Mouse (Mus musculus): ENCODE data around the gene Patj.
"Not testable (repeated sequence)": the region's sequence is repeated elsewhere in the genome, so short reads cannot be mapped to it uniquely, and the experiment has no call there.

Patj gene

GRCm38 (mm10) chr4:98724682-98725081, 329.1 kb downstream of the Patj start:
- DNase-seq (ENCODE audit: low read depth, low spot score): not testable (repeated sequence)

GRCm38 (mm10) chr4:98725439-98725838, 329.9 kb downstream of the Patj start:
- DNase-seq (ENCODE audit: low read depth, low spot score): peak; percentile 39

- no peak for DNase-seq (ENCODE audit: low read depth, low spot score)
Observed at GRCm38 (mm10) chr4:98726590-98727237, 331.1 kb downstream of the Patj start, which contains the start of gene L1td1. TSS of gene L1td1 (plus strand) at chr4:98726734.

GRCm38 (mm10) chr4:98727295-98727958, 331.8 kb downstream of the Patj start:
- DNase-seq (ENCODE audit: low read depth, low spot score): peak; percentile 14

GRCm38 (mm10) chr4:98727959-98728347, 332.4 kb downstream of the Patj start:
- peak; percentile 21 for DNase-seq (ENCODE audit: low read depth, low spot score)

- DNase-seq (ENCODE audit: low read depth, low spot score): no peak
Observed at GRCm38 (mm10) chr4:98728716-98729115, 333.1 kb downstream of the Patj start.

- DNase-seq (ENCODE audit: low read depth, low spot score): no peak
Observed at GRCm38 (mm10) chr4:98733660-98734059, 338.1 kb downstream of the Patj start.

- peak; percentile 47 for DNase-seq (ENCODE audit: low read depth, low spot score)
Observed at GRCm38 (mm10) chr4:98739753-98740152, 344.2 kb downstream of the Patj start.

- no peak for DNase-seq (ENCODE audit: low read depth, low spot score)
Observed at GRCm38 (mm10) chr4:98743209-98743905, 347.8 kb downstream of the Patj start.

- DNase-seq (ENCODE audit: low read depth, low spot score): peak; percentile 53
Observed at GRCm38 (mm10) chr4:98743906-98744210, 348.3 kb downstream of the Patj start.

- no peak for DNase-seq (ENCODE audit: low read depth, low spot score)
Observed at GRCm38 (mm10) chr4:98754456-98754855, 358.9 kb downstream of the Patj start.

- no peak for DNase-seq (ENCODE audit: low read depth, low spot score)
Observed at GRCm38 (mm10) chr4:98756141-98756540, 360.6 kb downstream of the Patj start.

- peak; percentile 56 for DNase-seq (ENCODE audit: low read depth, low spot score)
Observed at GRCm38 (mm10) chr4:98758012-98758821, 362.6 kb downstream of the Patj start.

GRCm38 (mm10) chr4:98758872-98759518, 363.4 kb downstream of the Patj start:
- DNase-seq (ENCODE audit: low read depth, low spot score): no peak

- DNase-seq (ENCODE audit: low read depth, low spot score): no peak
Observed at GRCm38 (mm10) chr4:98767134-98768133, 371.8 kb downstream of the Patj start.
